Mouse (Mus musculus): ENCODE results near the gene Zfp651. TPM values are rescaled to one million over a fixed set of nuclear protein-coding genes. Genes with fewer than 3 reads are reported as not detected.

Zfp651 gene
- polyA plus RNA-seq, 1 experiment: 16.0 TPM

- Histone ChIP-seq H3K27me3 (ENCODE audit: control insufficient read depth, insufficient read depth, insufficient read length) (no peaks in the 10 kb centered on the region), H3ac (ENCODE audit: control insufficient read depth, insufficient read length, low read depth) (no peak overlapping the region), H3K79me3 (ENCODE audit: low read depth) (no peaks in the 10 kb centered on the region), H3K79me2 (ENCODE audit: control insufficient read depth, insufficient read depth) (no peaks in the 10 kb centered on the region), H3K4me3 (ENCODE audit: insufficient read depth, poor library complexity, severe bottlenecking) (no peak overlapping the region), H3K36me3 (ENCODE audit: control insufficient read depth, insufficient read depth) (no peaks in the 10 kb centered on the region)
- TF ChIP-seq MYOG (IDR thresholded peaks at IDR 0.05; ENCODE audit: control insufficient read depth, extremely low read depth, insufficient read length) (no peak), CEBPB (IDR thresholded peaks at IDR 0.05; ENCODE audit: low read depth) (no peak), MYOD1 (IDR thresholded peaks at IDR 0.05; ENCODE audit: control insufficient read depth, insufficient read length, low read depth) (no peak), MAX (IDR thresholded peaks at IDR 0.05) (no peak), USF1 (IDR thresholded peaks at IDR 0.05; ENCODE audit: low read depth) (no peak), CTCF (IDR thresholded peaks at IDR 0.05; ENCODE audit: control insufficient read depth, insufficient read depth, insufficient read length) (no peak), FOSL1 (IDR thresholded peaks at IDR 0.05; ENCODE audit: insufficient read depth, low read length, poor library complexity, severe bottlenecking) (no peak)
These were observed 48.4 kb downstream of the Zfp651 start for GRCm38 (mm10) chr9:121807546-121807945.

- no peaks in the 10 kb centered on the region for H3K79me3 ChIP-seq (ENCODE audit: low read depth)
- no peaks in the 10 kb centered on the region for H3K36me3 ChIP-seq (ENCODE audit: control insufficient read depth, insufficient read depth)
- no peaks in the 10 kb centered on the region for H3K79me2 ChIP-seq (ENCODE audit: control insufficient read depth, insufficient read depth)
- H3K27me3 ChIP-seq (ENCODE audit: control insufficient read depth, insufficient read depth, insufficient read length): no peaks in the 10 kb centered on the region
- H3ac ChIP-seq (ENCODE audit: control insufficient read depth, insufficient read length, low read depth): no peak overlapping the region
- H3K4me3 ChIP-seq (ENCODE audit: insufficient read depth, poor library complexity, severe bottlenecking): no peak overlapping the region
- TF ChIP-seq FOSL1 (IDR thresholded peaks at IDR 0.05; ENCODE audit: insufficient read depth, low read length, poor library complexity, severe bottlenecking): no peak
- TF ChIP-seq MYOD1 (IDR thresholded peaks at IDR 0.05; ENCODE audit: control insufficient read depth, insufficient read length, low read depth): no peak
- no peak for TF ChIP-seq CEBPB (IDR thresholded peaks at IDR 0.05; ENCODE audit: low read depth)
- TF ChIP-seq MYOG (IDR thresholded peaks at IDR 0.05; ENCODE audit: control insufficient read depth, extremely low read depth, insufficient read length): no peak
- TF ChIP-seq USF1 (IDR thresholded peaks at IDR 0.05; ENCODE audit: low read depth): no peak
- no peak for TF ChIP-seq MAX (IDR thresholded peaks at IDR 0.05)
- TF ChIP-seq CTCF (IDR thresholded peaks at IDR 0.05; ENCODE audit: control insufficient read depth, insufficient read depth, insufficient read length): no peak
These were observed 48.8 kb downstream of the Zfp651 start for GRCm38 (mm10) chr9:121807947-121808346.

GRCm38 (mm10) chr9:121808511-121808910, 49.4 kb downstream of the Zfp651 start:
- no peaks in the 10 kb centered on the region for H3K79me3 ChIP-seq (ENCODE audit: low read depth)

GRCm38 (mm10) chr9:121810081-121810821, 51.1 kb downstream of the Zfp651 start:
- TF ChIP-seq USF1 (IDR thresholded peaks at IDR 0.05; ENCODE audit: low read depth) (no peak), MYOD1 (IDR thresholded peaks at IDR 0.05; ENCODE audit: control insufficient read depth, insufficient read length, low read depth) (no peak), CEBPB (IDR thresholded peaks at IDR 0.05; ENCODE audit: low read depth) (no peak), MAX (IDR thresholded peaks at IDR 0.05) (no peak), CTCF (IDR thresholded peaks at IDR 0.05; ENCODE audit: control insufficient read depth, insufficient read depth, insufficient read length) (no peak), MYOG (IDR thresholded peaks at IDR 0.05; ENCODE audit: control insufficient read depth, extremely low read depth, insufficient read length) (no peak), FOSL1 (IDR thresholded peaks at IDR 0.05; ENCODE audit: insufficient read depth, low read length, poor library complexity, severe bottlenecking) (no peak)

More at GRCm38 (mm10) chr9:121808511-121808910, 49.4 kb downstream of the Zfp651 start:
- TF ChIP-seq USF1 (IDR thresholded peaks at IDR 0.05; ENCODE audit: low read depth) (no peak), FOSL1 (IDR thresholded peaks at IDR 0.05; ENCODE audit: insufficient read depth, low read length, poor library complexity, severe bottlenecking) (no peak), CEBPB (IDR thresholded peaks at IDR 0.05; ENCODE audit: low read depth) (no peak), MYOD1 (IDR thresholded peaks at IDR 0.05; ENCODE audit: control insufficient read depth, insufficient read length, low read depth) (no peak), MYOG (IDR thresholded peaks at IDR 0.05; ENCODE audit: control insufficient read depth, extremely low read depth, insufficient read length) (no peak), CTCF (IDR thresholded peaks at IDR 0.05; ENCODE audit: control insufficient read depth, insufficient read depth, insufficient read length) (no peak), MAX (IDR thresholded peaks at IDR 0.05) (no peak)
- no peaks in the 10 kb centered on the region for H3K36me3 ChIP-seq (ENCODE audit: control insufficient read depth, insufficient read depth)
- H3ac ChIP-seq (ENCODE audit: control insufficient read depth, insufficient read length, low read depth): no peak overlapping the region
- no peaks in the 10 kb centered on the region for H3K27me3 ChIP-seq (ENCODE audit: control insufficient read depth, insufficient read depth, insufficient read length)
- H3K4me3 ChIP-seq (ENCODE audit: insufficient read depth, poor library complexity, severe bottlenecking): no peak overlapping the region
- no peaks in the 10 kb centered on the region for H3K79me2 ChIP-seq (ENCODE audit: control insufficient read depth, insufficient read depth)

GRCm38 (mm10) chr9:121815183-121815582, 56.1 kb downstream of the Zfp651 start:
- Histone ChIP-seq H3ac (ENCODE audit: control insufficient read depth, insufficient read length, low read depth) (no peak overlapping the region), H3K4me3 (ENCODE audit: insufficient read depth, poor library complexity, severe bottlenecking) (no peak overlapping the region), H3K27me3 (ENCODE audit: control insufficient read depth, insufficient read depth, insufficient read length) (no peaks in the 10 kb centered on the region), H3K79me3 (ENCODE audit: low read depth) (no peaks in the 10 kb centered on the region), H3K36me3 (ENCODE audit: control insufficient read depth, insufficient read depth) (no peaks in the 10 kb centered on the region), H3K79me2 (ENCODE audit: control insufficient read depth, insufficient read depth) (no peaks in the 10 kb centered on the region)
- TF ChIP-seq MAX (IDR thresholded peaks at IDR 0.05) (no peak), CTCF (IDR thresholded peaks at IDR 0.05; ENCODE audit: control insufficient read depth, insufficient read depth, insufficient read length) (no peak), USF1 (IDR thresholded peaks at IDR 0.05; ENCODE audit: low read depth) (no peak), MYOG (IDR thresholded peaks at IDR 0.05; ENCODE audit: control insufficient read depth, extremely low read depth, insufficient read length) (no peak), FOSL1 (IDR thresholded peaks at IDR 0.05; ENCODE audit: insufficient read depth, low read length, poor library complexity, severe bottlenecking) (no peak), MYOD1 (IDR thresholded peaks at IDR 0.05; ENCODE audit: control insufficient read depth, insufficient read length, low read depth) (no peak), CEBPB (IDR thresholded peaks at IDR 0.05; ENCODE audit: low read depth) (no peak)

More at GRCm38 (mm10) chr9:121810081-121810821, 51.1 kb downstream of the Zfp651 start:
- H3K79me2 ChIP-seq (ENCODE audit: control insufficient read depth, insufficient read depth): no peaks in the 10 kb centered on the region
- no peaks in the 10 kb centered on the region for H3K27me3 ChIP-seq (ENCODE audit: control insufficient read depth, insufficient read depth, insufficient read length)
- no peak overlapping the region for H3K4me3 ChIP-seq (ENCODE audit: insufficient read depth, poor library complexity, severe bottlenecking)
- no peaks in the 10 kb centered on the region for H3K79me3 ChIP-seq (ENCODE audit: low read depth)
- no peak overlapping the region for H3ac ChIP-seq (ENCODE audit: control insufficient read depth, insufficient read length, low read depth)
- H3K36me3 ChIP-seq (ENCODE audit: control insufficient read depth, insufficient read depth): no peaks in the 10 kb centered on the region
